ENCODE assay signal across 8 mouse cellular contexts in the genomic region with DNA sequence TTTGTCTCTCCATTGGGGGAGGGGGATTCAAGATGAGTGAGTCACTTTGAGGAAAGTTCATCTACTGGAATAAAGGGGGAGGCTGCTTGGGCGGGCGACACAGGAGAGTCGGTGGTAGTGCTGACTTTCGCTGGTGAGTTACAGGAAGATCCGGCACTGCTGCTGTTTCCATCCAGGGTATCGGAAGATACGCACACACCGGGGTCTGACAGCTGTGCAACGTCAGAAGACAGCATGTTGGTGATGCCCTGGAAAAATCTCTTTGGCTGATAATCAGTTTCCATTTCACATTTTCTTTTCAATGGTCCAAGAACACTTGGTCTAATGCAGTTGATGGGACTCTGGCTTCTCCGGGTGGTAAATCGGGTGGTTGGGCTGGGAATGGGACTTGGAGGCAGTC. TPM values are rescaled to one million over a fixed set of nuclear protein-coding genes. Genes with fewer than 3 reads are reported as not detected.
DNase-seq lines count a peak whose midpoint lies in the region; ATAC-seq and TF ChIP-seq lines count a peak whose summit lies in the region.

No protein-coding gene starts in this region.

- WGBS in limb, embryonic 14.5 days = 1% methylated on average over 11 of the region's 11 CpGs

- H3K27me3 ChIP-seq in ES-Bruce4 (ENCODE audit: control insufficient read depth, insufficient read depth, low read length, poor library complexity, severe bottlenecking) = no peaks in the 10 kb centered on the region
- no peaks in the 10 kb centered on the region for H3K27me3 ChIP-seq in limb, embryonic 14.5 days (ENCODE audit: control insufficient read depth, insufficient read depth, low read length)
- no peaks in the 10 kb centered on the region for H3K27me3 ChIP-seq in myocyte (ENCODE audit: control insufficient read depth, insufficient read depth, insufficient read length)

- H3K4me3 ChIP-seq in ES-Bruce4 (ENCODE audit: low read depth, low read length) (peak overlapping the region; percentile 95), myocyte (peak overlapping the region; percentile 84)
- H3K4me3 ChIP-seq in limb, embryonic 14.5 days (replicated peaks; ENCODE audit: low read length) = peak overlapping the region; percentile 82

- no peak for ATAC-seq in limb, embryonic 14.5 days (ENCODE audit: low FRiP score, low read depth)
- ATAC-seq in frontal cortex, adult (ENCODE audit: low TSS enrichment) = no peak

- H3K4me2 ChIP-seq in limb, embryonic 14.5 days (replicated peaks; ENCODE audit: low read depth, low read length, severe bottlenecking) = peak overlapping the region; percentile 81
- peak overlapping the region; percentile 96 for H3K4me2 ChIP-seq in myocyte (ENCODE audit: low read depth)

- DNase-seq in 3T3-L1 (ENCODE audit: low read depth, low spot score) = peak; percentile 47
- peak; percentile 59 for DNase-seq in embryo, embryonic 10.5 days (ENCODE audit: low spot score)
- peak; percentile 32 for DNase-seq in heart, postnatal 4 days
- peak; percentile 30 for DNase-seq in limb, embryonic 14.5 days (ENCODE audit: low spot score)
- DNase-seq in urinary bladder, adult 18-20 months (ENCODE audit: low spot score in 2 of 2) = no peak

- TF ChIP-seq POLR2A in ES-Bruce4 (IDR thresholded peaks at IDR 0.05; ENCODE audit: insufficient read depth, low read length) (no peak), myocyte (IDR thresholded peaks at IDR 0.05; ENCODE audit: insufficient read length, low read depth) (no peak)
- no peak for TF ChIP-seq POLR2A in limb, embryonic 14.5 days (IDR thresholded peaks at IDR 0.05; ENCODE audit: borderline replicate concordance, extremely low read depth, insufficient read depth, insufficient read length)

- no peak for TF ChIP-seq EP300 in ES-Bruce4 (IDR thresholded peaks at IDR 0.05; ENCODE audit: insufficient read depth, low read depth, low read length)

- H3K9ac ChIP-seq in ES-Bruce4 (ENCODE audit: low read depth, poor library complexity, severe bottlenecking) = peak overlapping the region; percentile 79
- peak overlapping the region; percentile 94 for H3K9ac ChIP-seq in limb, embryonic 14.5 days (ENCODE audit: low read depth, low read length, severe bottlenecking)

- peak overlapping the region; percentile 34 for H3ac ChIP-seq in myocyte (ENCODE audit: control insufficient read depth, insufficient read length)

- H3K36me3 ChIP-seq in ES-Bruce4 (ENCODE audit: control insufficient read depth, insufficient read depth, low read length, poor library complexity, severe bottlenecking) (no peaks in the 10 kb centered on the region), myocyte (ENCODE audit: control insufficient read depth, insufficient read depth) (no peaks in the 10 kb centered on the region)
- H3K36me3 ChIP-seq in limb, embryonic 14.5 days (ENCODE audit: control insufficient read depth, insufficient read depth, low read length) = 0 out of 2 replicates have a peak, but pooled peaks cover 4% of the 10 kb centered on the region

- H3K27ac ChIP-seq in ES-Bruce4 (ENCODE audit: insufficient read depth, low read length) = no peak overlapping the region
- H3K27ac ChIP-seq in limb, embryonic 14.5 days (replicated peaks; ENCODE audit: low read depth, low read length) = peak overlapping the region; percentile 89

- H3K4me1 ChIP-seq in ES-Bruce4 (ENCODE audit: control insufficient read depth, insufficient read depth, low read length) = no peaks in the 10 kb centered on the region
- 0 out of 2 replicates have a peak, but pooled peaks cover 5% of the 10 kb centered on the region for H3K4me1 ChIP-seq in limb, embryonic 14.5 days (ENCODE audit: control insufficient read depth, insufficient read depth, low read length)

- no peak for TF ChIP-seq CTCF in ES-Bruce4 (IDR thresholded peaks at IDR 0.05; ENCODE audit: low read depth, low read length)

- H3K79me2 ChIP-seq in myocyte (ENCODE audit: control insufficient read depth, insufficient read depth) = peaks cover 5% of the 10 kb centered on the region

- H3K9me3 ChIP-seq in ES-Bruce4 (replicated peaks; ENCODE audit: control insufficient read depth, insufficient read depth, low read length, poor library complexity, severe bottlenecking) = no peaks in the 10 kb centered on the region
- no peaks in the 10 kb centered on the region for H3K9me3 ChIP-seq in limb, embryonic 14.5 days (ENCODE audit: control insufficient read depth, low read length)

TF ChIP-seq in myocyte, 11 proteins besides CTCF, POLR2A, EP300 and RAD21:
- TF ChIP-seq MYOD1 (IDR thresholded peaks at IDR 0.05; ENCODE audit: control insufficient read depth in 1 of 3, insufficient read length in 2 of 3, low read depth in 2 of 3) (no peak), USF1 (IDR thresholded peaks at IDR 0.05; ENCODE audit: low read depth) (no peak), CEBPB (IDR thresholded peaks at IDR 0.05; ENCODE audit: insufficient read depth, poor library complexity, severe bottlenecking) (no peak), MAX (IDR thresholded peaks at IDR 0.05; ENCODE audit: low read depth) (no peak), REST (IDR thresholded peaks at IDR 0.05; ENCODE audit: insufficient read depth, insufficient read length) (no peak), SRF (IDR thresholded peaks at IDR 0.05; ENCODE audit: control insufficient read depth, insufficient read length, low read depth) (no peak)

RNA-seq across cellular contexts. Expression of gene Fam122a, which starts 0.7 kb away (rescaled TPM):
- 7.1 and 8.6 TPM in 2 replicates for polyA plus RNA-seq in ES-Bruce4 (2011; ENCODE audit: insufficient read depth, insufficient read length, low read depth, missing spikeins)
- 10 to 100 TPM; 34.7 to 37.2 TPM for total RNA-seq in heart, postnatal 4 days (2021)
- polyA plus RNA-seq in limb, embryonic 14.5 days (2012; rRNA removed) = 27.6 and 29.3 TPM in 2 replicates
- polyA plus RNA-seq in limb, embryonic 14.5 days (2014; fragmentation: Nextera tagmentation; extraction: Ambion mirVana) = 50.5 and 56.2 TPM in 2 replicates
- polyA plus RNA-seq in myocyte (2012; fragmentation: generic; extraction: Trizol) = 14.7 TPM

Comparison
In these comparisons a context has a peak if more than half of its experiments do, and no peak if none do; other contexts are left out.
1. DNase-seq: peak in 3T3-L1 (single experiment), embryo, embryonic 10.5 days (single experiment), heart, postnatal 4 days (single experiment) and limb, embryonic 14.5 days (single experiment); none in urinary bladder, adult 18-20 months (0 of 2).
2. Peak in every context shown above with its lines, with median percentiles within 50 percentile points of each other: H3K4me3 ChIP-seq.